Mouse (Mus musculus): ENCODE data around the gene Adprh. TPM values are rescaled to one million over a fixed set of nuclear protein-coding genes. Genes with fewer than 3 reads are reported as not detected.
"Not testable (repeated sequence)": the region's sequence is repeated elsewhere in the genome, so short reads cannot be mapped to it uniquely, and the experiment has no call there.

The Adprh gene
- total RNA-seq, 2 experiments from 2014 or later: 63.6 to 63.9 TPM

DNA sequence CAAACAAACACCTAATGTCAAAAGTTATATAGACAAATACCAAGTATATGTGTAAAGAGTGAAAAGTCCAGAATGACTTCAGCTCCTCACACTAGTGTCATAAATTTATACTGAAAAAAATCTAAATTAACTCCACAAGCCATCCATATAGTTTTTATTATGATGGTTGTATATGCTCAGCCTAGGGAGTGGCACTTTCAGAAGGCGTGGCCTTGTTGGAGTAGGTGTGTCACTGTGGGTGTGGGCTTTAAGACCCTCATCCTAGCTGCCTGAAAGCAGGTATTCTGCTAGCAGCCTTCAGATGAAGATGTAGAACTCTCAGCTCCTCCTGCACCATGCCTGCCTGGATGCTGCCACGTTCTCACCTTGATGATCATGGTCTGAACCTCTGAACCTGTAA is 6.4 kb downstream of the Adprh start:
- intact Hi-C loops (cut with DNase I); DNase-seq (ENCODE audit: extremely low spot score in 1 of 2, low spot score in 2 of 2): not testable (repeated sequence)

- intact Hi-C loops (cut with DNase I): no loop called here
- DNase-seq (ENCODE audit: extremely low spot score in 1 of 2, low spot score in 2 of 2): no peak
These were observed 6.9 kb downstream of the Adprh start for GRCm38 (mm10) chr16:38445576-38445975.

DNA sequence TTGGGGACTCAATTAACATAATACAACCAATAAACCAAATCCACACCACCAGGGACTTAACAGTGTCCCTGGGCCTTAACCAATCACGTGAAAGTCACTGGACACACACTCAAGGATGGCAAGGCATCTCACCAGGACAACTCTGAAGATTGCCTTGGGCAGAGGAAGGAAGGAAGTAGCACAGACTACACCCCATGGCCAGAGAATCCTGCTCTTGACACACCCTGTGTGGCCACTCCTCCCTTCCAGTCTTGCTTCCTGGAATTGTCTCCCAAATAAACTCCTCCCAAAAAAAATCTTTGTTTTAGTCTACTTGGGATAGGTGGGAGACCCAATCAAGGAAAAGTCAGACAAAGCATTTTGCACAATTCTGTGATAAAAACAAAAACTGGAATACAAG is 7.5 kb downstream of the Adprh start:
- intact Hi-C loops (cut with DNase I): no loop called here
- DNase-seq (ENCODE audit: extremely low spot score in 1 of 2, low spot score in 2 of 2): no peak

DNA sequence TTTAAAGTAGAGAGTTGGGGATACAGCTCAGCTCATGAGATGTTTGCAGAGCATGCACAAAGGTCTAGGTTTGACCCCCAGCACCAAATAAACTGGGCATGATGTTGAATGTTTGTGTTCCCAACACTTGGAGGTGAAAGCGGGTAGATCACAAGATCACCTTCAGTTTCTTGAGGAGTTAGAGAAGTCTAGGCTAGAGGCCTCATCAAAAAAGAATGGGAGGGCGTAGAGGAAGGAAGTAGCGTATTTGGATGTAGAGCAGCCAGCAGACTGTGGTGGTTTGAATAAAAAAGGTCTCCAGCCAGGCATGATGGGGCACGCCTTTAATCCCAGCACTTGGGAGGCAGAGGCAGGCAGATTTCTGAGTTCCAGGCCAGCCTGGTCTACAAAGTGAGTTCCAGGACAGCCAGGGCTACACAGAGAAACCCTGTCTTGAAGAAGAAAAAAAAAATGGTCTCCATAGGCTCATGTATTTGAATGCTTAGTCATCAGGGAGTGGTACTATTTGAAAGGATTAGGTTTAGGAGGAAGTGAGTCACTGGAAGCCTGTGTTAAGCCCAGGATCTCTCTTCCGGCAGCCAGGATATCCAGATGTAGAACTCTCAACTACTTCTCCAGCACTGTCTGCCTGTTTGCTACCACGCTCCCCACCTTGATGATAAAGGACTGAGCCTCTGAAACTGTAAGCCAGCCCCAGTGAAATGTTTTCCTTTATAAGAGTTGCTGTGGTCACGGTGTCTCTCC is 8.6 kb downstream of the Adprh start:
- intact Hi-C loops (cut with DNase I): no loop called here
- no peak for DNase-seq (ENCODE audit: extremely low spot score in 1 of 2, low spot score in 2 of 2)

GRCm38 (mm10) chr16:38442216-38442615 is 10.3 kb downstream of the Adprh start:
- DNase-seq (ENCODE audit: extremely low spot score in 1 of 2, low spot score in 2 of 2): no peak
- intact Hi-C loops (cut with DNase I): no loop called here

GRCm38 (mm10) chr16:38441611-38442010 is 10.9 kb downstream of the Adprh start:
- no peak for DNase-seq (ENCODE audit: extremely low spot score in 1 of 2, low spot score in 2 of 2)
- intact Hi-C loops (cut with DNase I): no loop called here

GRCm38 (mm10) chr16:38440403-38440802 is 12.1 kb downstream of the Adprh start:
- no peak for DNase-seq (ENCODE audit: extremely low spot score in 1 of 2, low spot score in 2 of 2)
- intact Hi-C loops (cut with DNase I): no loop called here

- intact Hi-C loops (cut with DNase I): no loop called here
These were observed 13.3 kb downstream of the Adprh start for GRCm38 (mm10) chr16:38439190-38439589.

DNA sequence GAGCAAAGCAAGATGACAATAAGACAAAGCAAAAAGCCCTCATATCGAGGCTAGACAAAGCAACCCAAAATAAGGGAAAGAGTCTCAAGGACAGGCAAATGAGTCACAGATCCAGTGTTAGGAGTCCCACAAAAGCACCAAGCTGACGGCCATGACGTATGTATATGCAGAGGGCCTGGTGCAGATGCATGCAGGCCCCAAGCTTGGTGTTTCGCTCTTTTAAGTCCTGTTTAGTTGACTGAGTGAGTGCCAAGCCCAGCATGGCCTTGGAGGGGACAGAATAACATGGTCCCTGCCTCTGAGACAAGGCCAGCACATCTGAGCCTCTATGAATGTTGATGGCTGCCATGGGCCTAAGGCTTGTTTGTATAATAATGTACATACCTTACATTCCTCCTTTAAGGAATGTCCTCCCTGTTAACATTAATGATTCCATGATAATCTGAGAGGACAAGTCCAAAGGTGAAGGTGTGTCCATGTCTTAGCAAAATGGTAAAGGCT is 18.2 kb downstream of the Adprh start:
- DNase-seq (ENCODE audit: extremely low spot score in 1 of 2, low spot score in 2 of 2): no peak
- intact Hi-C loops (cut with DNase I): no loop called here

More at GRCm38 (mm10) chr16:38439190-38439589, 13.3 kb downstream of the Adprh start:
- DNase-seq (ENCODE audit: extremely low spot score in 1 of 2, low spot score in 2 of 2): no peak

DNA sequence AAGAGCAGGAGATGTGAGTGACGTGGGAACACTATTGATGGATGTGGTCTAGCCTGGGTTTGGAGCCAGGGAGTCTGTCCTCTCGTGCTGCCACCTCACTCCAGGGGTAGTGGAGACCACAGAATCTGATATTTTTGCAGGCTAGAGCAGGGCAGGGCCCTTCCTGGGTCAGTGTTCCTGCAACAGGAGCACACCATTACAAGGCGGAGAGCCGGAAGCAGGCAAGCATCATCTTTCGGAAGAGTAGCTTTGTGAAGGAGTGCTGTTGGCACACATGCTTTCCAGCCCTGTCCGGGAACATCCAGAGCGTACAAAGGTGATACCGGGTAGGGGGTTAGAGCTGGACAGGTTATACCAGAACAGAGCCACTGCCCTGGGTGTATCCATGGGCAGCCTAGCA is 19.0 kb downstream of the Adprh start:
- intact Hi-C loops (cut with DNase I): no loop called here

DNA sequence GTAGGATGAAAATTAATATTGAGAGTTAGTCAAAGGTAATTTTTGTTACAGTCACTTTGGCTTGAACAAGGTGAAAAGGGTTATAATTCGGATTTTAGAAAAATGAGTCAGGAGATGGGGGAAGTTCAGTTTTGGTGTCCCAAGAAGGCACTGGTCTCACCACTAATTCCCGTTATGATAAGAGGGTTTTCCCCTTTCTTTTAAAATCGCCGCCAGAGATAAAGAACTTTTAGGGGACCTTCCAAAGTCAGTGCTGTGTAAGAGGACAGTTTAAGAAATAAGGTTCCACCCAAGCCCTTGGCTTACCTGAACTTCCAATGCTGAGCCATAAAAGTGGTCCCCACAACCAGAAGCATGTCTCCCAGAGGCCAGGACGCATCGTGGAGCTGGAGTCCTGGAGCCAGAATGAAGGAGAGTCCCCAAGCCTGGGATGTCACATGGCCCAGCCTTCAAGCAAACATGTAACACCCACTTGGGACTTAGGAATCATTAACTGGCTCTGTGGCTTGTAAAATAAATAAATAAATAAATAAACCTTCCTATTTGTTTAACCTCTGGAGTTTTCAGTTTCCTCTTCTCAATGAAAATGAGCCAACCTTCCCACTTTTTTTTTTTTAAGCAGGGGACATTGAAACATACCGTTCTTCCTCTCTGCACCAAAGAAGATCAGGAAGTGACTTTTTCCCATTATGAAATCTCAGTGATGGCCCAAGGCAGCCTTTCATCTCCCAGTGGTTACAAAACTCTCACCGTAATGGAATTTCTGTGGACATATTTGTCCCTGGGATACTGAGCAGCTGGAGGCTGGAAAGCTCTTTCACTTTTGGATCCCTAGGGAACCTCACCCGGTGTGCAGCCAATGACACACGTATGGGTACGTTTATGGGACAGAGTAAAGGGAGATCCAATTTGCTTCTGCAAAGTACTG is 19.7 kb downstream of the Adprh start, which contains the start of gene Pla1a:
TSS of gene Pla1a (minus strand) at position 648 of the 928 bp plus-strand sequence.
- DNase-seq (ENCODE audit: extremely low spot score in 1 of 2, low spot score in 2 of 2): no peak
- intact Hi-C loops (cut with DNase I): no loop called here

More for the DNA sequence above, 19.0 kb downstream of the Adprh start:
- no peak for DNase-seq (ENCODE audit: extremely low spot score in 1 of 2, low spot score in 2 of 2)

- intact Hi-C loops (cut with DNase I): no loop called here
- no peak for DNase-seq (ENCODE audit: extremely low spot score in 1 of 2, low spot score in 2 of 2)
These were observed 20.9 kb downstream of the Adprh start for GRCm38 (mm10) chr16:38431446-38432185.

GRCm38 (mm10) chr16:38425799-38426198 is 26.7 kb downstream of the Adprh start:
- intact Hi-C loops (cut with DNase I): no loop called here
- DNase-seq (ENCODE audit: extremely low spot score in 1 of 2, low spot score in 2 of 2): no peak

DNA sequence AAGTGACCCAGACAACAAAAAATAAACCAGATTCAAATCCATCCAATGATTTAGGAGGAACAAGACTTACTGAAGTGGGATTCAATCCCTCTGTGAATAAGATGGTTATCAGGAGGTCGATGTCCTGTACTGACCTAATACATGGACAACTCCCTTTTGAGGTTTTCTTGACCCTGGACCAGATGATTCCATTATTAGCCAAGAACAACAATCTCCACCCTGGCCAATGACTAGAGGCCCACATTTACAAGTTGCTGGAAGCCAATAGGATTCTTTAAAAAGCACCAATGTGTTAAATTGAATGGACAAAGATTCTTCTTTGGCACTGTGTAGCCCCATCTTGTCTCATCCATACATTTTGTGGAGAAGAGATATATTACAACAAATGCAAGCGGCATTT is 27.1 kb downstream of the Adprh start:
- no peak for DNase-seq (ENCODE audit: extremely low spot score in 1 of 2, low spot score in 2 of 2)
- intact Hi-C loops (cut with DNase I): no loop called here

DNA sequence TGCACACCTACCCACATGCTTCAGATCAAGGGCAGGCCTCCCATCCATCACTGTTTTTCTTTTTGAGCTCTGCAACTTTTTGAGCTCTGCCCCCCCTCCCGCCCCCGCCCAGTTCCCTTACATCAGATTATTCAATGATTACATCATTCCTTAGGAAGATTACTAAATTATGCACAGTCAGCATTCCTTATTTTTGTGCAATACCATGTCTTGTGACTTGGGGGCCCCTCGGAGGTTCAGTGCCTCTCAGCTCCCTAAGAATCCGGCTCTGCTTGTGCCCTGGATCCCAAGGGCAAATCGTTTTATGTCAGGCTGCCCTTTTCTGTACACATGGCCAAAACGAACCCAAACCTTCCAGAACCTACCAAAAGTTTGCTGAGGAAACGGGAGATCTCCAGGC is 37.5 kb downstream of the Adprh start:
- no peak for DNase-seq (ENCODE audit: extremely low spot score in 1 of 2, low spot score in 2 of 2)
- intact Hi-C loops (cut with DNase I): no loop called here

GRCm38 (mm10) chr16:38408416-38408815 is 44.1 kb downstream of the Adprh start:
- intact Hi-C loops (cut with DNase I): no loop called here
- DNase-seq (ENCODE audit: extremely low spot score in 1 of 2, low spot score in 2 of 2): no peak

DNA sequence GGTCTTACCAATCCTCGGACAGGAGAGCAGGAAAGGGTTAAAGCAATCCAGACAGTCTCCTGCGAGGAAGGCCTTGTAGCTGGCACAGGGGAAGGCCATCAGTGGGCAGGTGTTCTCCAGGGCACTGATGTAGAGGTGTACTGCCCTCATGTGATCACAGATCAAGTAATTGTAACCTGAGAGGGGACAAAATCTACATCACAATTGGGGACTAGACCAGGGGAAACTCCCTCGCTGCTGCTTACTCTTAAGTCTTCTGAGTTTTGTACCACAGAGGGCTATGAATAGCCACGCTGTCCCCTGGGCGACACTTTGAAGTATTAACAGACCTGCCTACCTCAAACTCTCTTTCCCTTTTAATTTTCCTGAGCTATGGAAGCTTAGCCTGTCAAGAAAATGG is 44.9 kb downstream of the Adprh start:
- intact Hi-C loops (cut with DNase I): no loop called here
- DNase-seq (ENCODE audit: extremely low spot score in 1 of 2, low spot score in 2 of 2): no peak

DNA sequence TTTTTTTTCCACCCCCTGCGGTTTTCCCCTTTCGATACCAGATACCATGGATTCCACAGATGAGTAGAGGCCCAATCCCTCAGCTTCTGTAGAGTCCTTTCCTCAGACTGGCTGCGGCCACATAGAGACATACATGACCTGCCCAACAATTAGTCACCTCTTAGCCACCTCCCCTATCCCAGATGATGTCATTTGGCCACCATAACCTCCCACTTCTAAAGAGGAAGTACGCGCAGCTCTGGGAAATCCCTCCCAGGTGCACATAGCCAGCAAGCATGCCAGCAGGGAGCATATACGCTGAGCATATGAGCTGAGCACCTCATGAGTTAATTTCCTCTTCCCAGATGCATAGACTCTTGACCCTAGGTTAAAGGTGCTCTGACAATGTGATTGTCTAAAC is 45.8 kb downstream of the Adprh start:
- no peak for DNase-seq (ENCODE audit: extremely low spot score in 1 of 2, low spot score in 2 of 2)
- intact Hi-C loops (cut with DNase I): no loop called here

DNA sequence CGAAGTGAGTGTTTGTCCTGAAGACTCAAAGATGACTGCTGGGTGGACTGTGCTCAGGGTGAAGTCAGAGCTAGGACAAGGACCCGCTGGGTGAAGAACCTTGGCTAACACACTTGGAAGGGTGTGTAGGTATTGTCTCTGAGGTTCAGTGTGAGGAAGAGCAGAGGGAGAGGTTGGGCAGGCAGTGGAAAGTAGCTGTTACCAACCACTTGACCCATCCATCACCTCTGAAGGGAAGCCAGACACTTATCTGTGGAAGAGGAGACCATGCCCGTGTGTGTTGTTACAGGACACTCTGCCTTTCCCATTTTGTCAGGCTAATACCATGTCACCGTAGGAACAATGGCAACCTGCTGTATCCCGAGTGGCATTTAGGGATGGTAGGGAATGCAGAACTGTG is 46.2 kb downstream of the Adprh start:
- intact Hi-C loops (cut with DNase I): no loop called here
- no peak for DNase-seq (ENCODE audit: extremely low spot score in 1 of 2, low spot score in 2 of 2)
